Mouse (Mus musculus): ENCODE results near the gene Glmp.
A peak's percentile ranks its signal among the peaks of the same experiment; 100 is the strongest.
"Not testable (repeated sequence)": the region's sequence is repeated elsewhere in the genome, so short reads cannot be mapped to it uniquely, and the experiment has no call there.

The Glmp gene

GRCm38 (mm10) chr3:88324951-88325405 is at the start of gene Glmp:
Gene Glmp (plus strand): TSS chr3:88325023.
- peak; percentile 43 for DNase-seq (ENCODE audit: extremely low read depth, insufficient read length, low spot score)

GRCm38 (mm10) chr3:88276121-88276520 is 48.7 kb upstream of the Glmp start:
- DNase-seq (ENCODE audit: extremely low read depth, insufficient read length, low spot score) = no peak

GRCm38 (mm10) chr3:88276529-88277143 is 48.2 kb upstream of the Glmp start:
- DNase-seq (ENCODE audit: extremely low read depth, insufficient read length, low spot score) = no peak

- DNase-seq (ENCODE audit: extremely low read depth, insufficient read length, low spot score) = no peak
Measured at GRCm38 (mm10) chr3:88280035-88280434, 44.8 kb upstream of the Glmp start.

- not testable (repeated sequence) for DNase-seq (ENCODE audit: extremely low read depth, insufficient read length, low spot score)
Measured at GRCm38 (mm10) chr3:88281141-88281916, 43.5 kb upstream of the Glmp start.

GRCm38 (mm10) chr3:88284815-88285564 is 39.8 kb upstream of the Glmp start:
- not testable (repeated sequence) for DNase-seq (ENCODE audit: extremely low read depth, insufficient read length, low spot score)

GRCm38 (mm10) chr3:88285565-88285895 is 39.3 kb upstream of the Glmp start:
- not testable (repeated sequence) for DNase-seq (ENCODE audit: extremely low read depth, insufficient read length, low spot score)

GRCm38 (mm10) chr3:88287110-88287509 is 37.7 kb upstream of the Glmp start, which contains the start of gene Gm38392:
Gene Gm38392 (minus strand): TSS chr3:88287210.
- no peak for DNase-seq (ENCODE audit: extremely low read depth, insufficient read length, low spot score)

- not testable (repeated sequence) for DNase-seq (ENCODE audit: extremely low read depth, insufficient read length, low spot score)
Measured at GRCm38 (mm10) chr3:88288133-88288713, 36.6 kb upstream of the Glmp start.

GRCm38 (mm10) chr3:88291970-88292369 is 32.9 kb upstream of the Glmp start:
- DNase-seq (ENCODE audit: extremely low read depth, insufficient read length, low spot score) = peak; percentile 34

GRCm38 (mm10) chr3:88295272-88295671 is 29.6 kb upstream of the Glmp start:
- not testable (repeated sequence) for DNase-seq (ENCODE audit: extremely low read depth, insufficient read length, low spot score)

- DNase-seq (ENCODE audit: extremely low read depth, insufficient read length, low spot score) = no peak
Measured at GRCm38 (mm10) chr3:88296110-88296560, 28.7 kb upstream of the Glmp start.

- peak; percentile 100 for DNase-seq (ENCODE audit: extremely low read depth, insufficient read length, low spot score)
Measured at GRCm38 (mm10) chr3:88296561-88297318, 28.1 kb upstream of the Glmp start, which contains the start of the genes Tsacc and Cct3. Gene Tsacc (minus strand): TSS chr3:88296999. Gene Cct3 (plus strand): TSS chr3:88297116.

- DNase-seq (ENCODE audit: extremely low read depth, insufficient read length, low spot score) = no peak
Measured at GRCm38 (mm10) chr3:88297321-88297851, 27.4 kb upstream of the Glmp start.

GRCm38 (mm10) chr3:88299172-88299571 is 25.7 kb upstream of the Glmp start:
- no peak for DNase-seq (ENCODE audit: extremely low read depth, insufficient read length, low spot score)

- DNase-seq (ENCODE audit: extremely low read depth, insufficient read length, low spot score) = no peak
Measured at GRCm38 (mm10) chr3:88328956-88329355, 4.1 kb downstream of the Glmp start.

GRCm38 (mm10) chr3:88331282-88331681 is 6.5 kb downstream of the Glmp start:
- DNase-seq (ENCODE audit: extremely low read depth, insufficient read length, low spot score) = no peak

- no peak for DNase-seq (ENCODE audit: extremely low read depth, insufficient read length, low spot score)
Measured at GRCm38 (mm10) chr3:88334029-88334658, 9.3 kb downstream of the Glmp start.

GRCm38 (mm10) chr3:88334902-88335435 is 10.1 kb downstream of the Glmp start:
- no peak for DNase-seq (ENCODE audit: extremely low read depth, insufficient read length, low spot score)
